Mouse (Mus musculus): ENCODE measurements around the gene Nkiras2. TPM values are rescaled to one million over a fixed set of nuclear protein-coding genes. Genes with fewer than 3 reads are reported as not detected.

Nkiras2 gene
- total RNA-seq, 2 experiments from 2014 or later, result 16.9 to 30.0 TPM

Other genes starting within 250 kb of the Nkiras2 start
- 4.8 and 6.7 TPM in 2 replicates for gene Jup, start 221.5 kb upstream of the Nkiras2 start, total RNA-seq (2014; fragmentation: Nextera tagmentation)
- 1.4 and 4.2 TPM in 2 replicates for gene Jup, start 221.5 kb upstream of the Nkiras2 start, total RNA-seq (2017)
- gene P3h4, start 204.4 kb upstream of the Nkiras2 start, total RNA-seq (2014; fragmentation: Nextera tagmentation), result not detected in 2 replicates
- gene P3h4, start 204.4 kb upstream of the Nkiras2 start, total RNA-seq (2017), result 0.26 TPM in 1 of 2 replicates, not detected in the other
- not detected in 2 replicates for gene Fkbp10, start 203.5 kb upstream of the Nkiras2 start, total RNA-seq (2014; fragmentation: Nextera tagmentation)
- gene Fkbp10, start 203.5 kb upstream of the Nkiras2 start, total RNA-seq (2017), result not detected in 2 replicates
- 46.9 and 50.7 TPM in 2 replicates for gene Nt5c3b, start 177.4 kb upstream of the Nkiras2 start, total RNA-seq (2014; fragmentation: Nextera tagmentation)
- gene Nt5c3b, start 177.4 kb upstream of the Nkiras2 start, total RNA-seq (2017), result 23.3 and 31.3 TPM in 2 replicates
- not detected in 2 replicates for gene Klhl10, start 177.3 kb upstream of the Nkiras2 start, total RNA-seq (2014; fragmentation: Nextera tagmentation)
- not detected in 2 replicates for gene Klhl10, start 177.3 kb upstream of the Nkiras2 start, total RNA-seq (2017)
- 7.0 and 10.1 TPM in 2 replicates for gene Klhl11, start 146.5 kb upstream of the Nkiras2 start, total RNA-seq (2014; fragmentation: Nextera tagmentation)
- gene Klhl11, start 146.5 kb upstream of the Nkiras2 start, total RNA-seq (2017), result 16.7 and 21.3 TPM in 2 replicates
- 93.5 and 98.0 TPM in 2 replicates for gene Acly, start 91.2 kb upstream of the Nkiras2 start, total RNA-seq (2014; fragmentation: Nextera tagmentation)
- gene Acly, start 91.2 kb upstream of the Nkiras2 start, total RNA-seq (2017), result 101 and 107 TPM in 2 replicates
- 3.7 TPM in 1 of 2 replicates, not detected in the other for gene Ttc25, start 73.6 kb upstream of the Nkiras2 start, total RNA-seq (2014; fragmentation: Nextera tagmentation)
- 0.31 TPM in 1 of 2 replicates, not detected in the other for gene Ttc25, start 73.6 kb upstream of the Nkiras2 start, total RNA-seq (2017)
- gene Cnp, start 44.3 kb upstream of the Nkiras2 start, total RNA-seq (2014; fragmentation: Nextera tagmentation), result 27.9 and 31.0 TPM in 2 replicates
- gene Cnp, start 44.3 kb upstream of the Nkiras2 start, total RNA-seq (2017), result 16.2 and 20.9 TPM in 2 replicates
- gene Dnajc7, start 924 bp downstream of the Nkiras2 start, total RNA-seq (2014; fragmentation: Nextera tagmentation), result 80.5 and 129 TPM in 2 replicates
- 90.1 and 115 TPM in 2 replicates for gene Dnajc7, start 924 bp downstream of the Nkiras2 start, total RNA-seq (2017)
- gene Zfp385c, start 73.2 kb downstream of the Nkiras2 start, total RNA-seq (2014; fragmentation: Nextera tagmentation), result not detected in 2 replicates
- gene Zfp385c, start 73.2 kb downstream of the Nkiras2 start, total RNA-seq (2017), result 0.26 TPM in 1 of 2 replicates, not detected in the other
- gene Dhx58, start 85.0 kb downstream of the Nkiras2 start, total RNA-seq (2014; fragmentation: Nextera tagmentation), result 4.7 and 13.9 TPM in 2 replicates
- gene Dhx58, start 85.0 kb downstream of the Nkiras2 start, total RNA-seq (2017), result 8.2 and 17.3 TPM in 2 replicates
- 50.0 and 54.4 TPM in 2 replicates for gene Kat2a, start 93.2 kb downstream of the Nkiras2 start, total RNA-seq (2014; fragmentation: Nextera tagmentation)
- gene Kat2a, start 93.2 kb downstream of the Nkiras2 start, total RNA-seq (2017), result 26.0 and 34.5 TPM in 2 replicates
- gene Hspb9, start 94.6 kb downstream of the Nkiras2 start, total RNA-seq (2014; fragmentation: Nextera tagmentation), result not detected in 2 replicates
- gene Hspb9, start 94.6 kb downstream of the Nkiras2 start, total RNA-seq (2017), result not detected in 2 replicates
- 116 and 132 TPM in 2 replicates for gene Rab5c, start 119.0 kb downstream of the Nkiras2 start, total RNA-seq (2014; fragmentation: Nextera tagmentation)
- 103 and 113 TPM in 2 replicates for gene Rab5c, start 119.0 kb downstream of the Nkiras2 start, total RNA-seq (2017)
- not detected in 2 replicates for gene Kcnh4, start 140.7 kb downstream of the Nkiras2 start, total RNA-seq (2014; fragmentation: Nextera tagmentation)
- gene Kcnh4, start 140.7 kb downstream of the Nkiras2 start, total RNA-seq (2017), result not detected in 2 replicates
- not detected in 2 replicates for gene Hcrt, start 143.7 kb downstream of the Nkiras2 start, total RNA-seq (2014; fragmentation: Nextera tagmentation)
- not detected in 2 replicates for gene Hcrt, start 143.7 kb downstream of the Nkiras2 start, total RNA-seq (2017)
- 1.8 and 1.9 TPM in 2 replicates for gene Ghdc, start 151.7 kb downstream of the Nkiras2 start, total RNA-seq (2014; fragmentation: Nextera tagmentation)
- gene Ghdc, start 151.7 kb downstream of the Nkiras2 start, total RNA-seq (2017), result 3.1 and 3.4 TPM in 2 replicates
- gene Stat5b, start 231.5 kb downstream of the Nkiras2 start, total RNA-seq (2014; fragmentation: Nextera tagmentation), result 35.5 and 40.5 TPM in 2 replicates
- gene Stat5b, start 231.5 kb downstream of the Nkiras2 start, total RNA-seq (2017), result 36.8 and 37.1 TPM in 2 replicates
- 33.7 and 36.6 TPM in 2 replicates for gene Stat5a, start 240.1 kb downstream of the Nkiras2 start, total RNA-seq (2014; fragmentation: Nextera tagmentation)
- gene Stat5a, start 240.1 kb downstream of the Nkiras2 start, total RNA-seq (2017), result 28.9 and 29.0 TPM in 2 replicates